Mouse (Mus musculus) lung, postnatal 14 days (tissue): Measurements from ENCODE around the gene Hipk3.

Experiments used
- DNase-seq: peaks from one replicate; pipeline ENCODE4 v3.0.0; 2021

Hipk3 gene

DNA sequence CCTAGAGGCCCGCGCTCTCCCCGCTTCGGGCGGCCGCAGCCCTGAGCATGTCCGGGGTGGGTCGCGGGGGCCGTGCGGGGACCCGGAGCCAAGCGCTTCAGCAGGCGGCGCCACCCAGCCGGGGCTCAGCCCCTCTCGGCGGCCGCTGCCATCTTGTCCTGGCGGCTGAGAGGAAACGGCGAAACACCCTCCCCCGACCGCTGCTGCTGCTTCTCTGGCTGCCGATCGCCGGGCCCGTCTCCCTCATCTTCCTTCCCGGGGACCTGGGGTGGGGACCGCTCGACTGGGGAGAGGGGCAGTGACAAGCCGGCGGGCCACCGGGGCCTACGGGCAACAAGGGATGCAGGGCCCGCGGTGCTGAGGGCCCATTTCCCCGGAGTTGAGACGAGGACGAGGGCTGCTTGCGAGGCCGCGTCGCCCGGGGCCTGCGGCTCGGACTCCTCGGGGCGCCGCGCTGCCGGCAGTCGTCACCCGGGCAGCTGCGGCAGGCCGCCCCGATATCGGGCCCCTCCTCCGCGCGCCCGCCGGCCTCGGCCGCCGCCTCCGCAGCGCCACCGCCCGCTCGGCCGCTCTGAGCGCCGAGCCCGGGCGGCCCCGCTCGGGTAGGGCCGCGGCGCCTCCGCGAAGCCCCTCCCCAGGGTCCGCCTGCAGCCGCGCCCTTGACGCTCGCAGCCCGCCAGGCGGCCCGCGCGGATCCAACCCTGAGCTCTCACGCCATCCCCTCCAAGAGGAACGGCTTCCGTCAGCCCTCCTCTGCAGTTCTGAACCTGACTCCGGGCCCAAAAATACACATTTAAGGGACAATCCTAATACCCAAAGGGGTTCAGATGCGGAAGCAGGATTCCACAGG, at the start of gene Hipk3:
Hipk3 (minus strand) TSS at position 496 of the 850 bp plus-strand sequence.
- DNase-seq, result peak; percentile 86

DNA sequence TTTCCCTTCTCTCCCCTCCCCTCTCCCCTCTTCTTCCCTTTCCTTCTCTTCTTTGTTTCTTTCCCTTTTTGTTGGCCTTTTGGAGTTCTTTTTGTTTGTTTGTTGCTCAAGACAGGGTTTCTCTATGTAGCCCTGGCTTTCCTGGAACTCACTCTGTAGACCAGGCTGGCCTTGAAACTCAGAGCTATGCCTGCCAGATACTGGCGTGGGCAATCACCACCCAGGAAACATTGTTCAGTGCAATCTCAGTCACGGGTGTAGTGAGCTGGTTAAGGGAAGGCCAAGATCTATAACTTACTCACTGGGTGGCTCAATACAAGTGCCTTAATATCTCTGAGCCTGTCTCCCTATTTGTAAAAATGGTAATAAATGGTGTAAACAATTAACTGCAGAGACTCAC, 46.0 kb upstream of the Hipk3 start:
- no peak for DNase-seq

DNA sequence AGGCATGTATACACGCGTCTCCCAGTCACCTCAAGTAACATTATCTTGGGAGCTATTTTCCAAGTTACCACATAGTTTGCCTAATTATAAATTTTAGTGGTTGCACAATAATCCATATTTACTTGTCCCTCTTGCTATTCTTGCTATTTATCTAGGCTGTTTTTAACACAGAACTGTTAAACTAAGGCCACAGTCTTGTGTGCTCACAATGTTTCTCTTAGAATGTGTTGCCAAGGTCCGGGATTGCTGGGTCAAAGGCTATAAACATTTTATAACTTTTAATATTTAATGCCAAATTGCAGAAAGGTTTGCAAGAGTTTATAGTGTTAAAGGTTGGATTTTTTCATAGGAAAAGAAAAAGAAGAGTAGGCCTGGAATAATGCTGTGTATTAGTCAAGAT, 40.5 kb upstream of the Hipk3 start:
- DNase-seq, result no peak

DNA sequence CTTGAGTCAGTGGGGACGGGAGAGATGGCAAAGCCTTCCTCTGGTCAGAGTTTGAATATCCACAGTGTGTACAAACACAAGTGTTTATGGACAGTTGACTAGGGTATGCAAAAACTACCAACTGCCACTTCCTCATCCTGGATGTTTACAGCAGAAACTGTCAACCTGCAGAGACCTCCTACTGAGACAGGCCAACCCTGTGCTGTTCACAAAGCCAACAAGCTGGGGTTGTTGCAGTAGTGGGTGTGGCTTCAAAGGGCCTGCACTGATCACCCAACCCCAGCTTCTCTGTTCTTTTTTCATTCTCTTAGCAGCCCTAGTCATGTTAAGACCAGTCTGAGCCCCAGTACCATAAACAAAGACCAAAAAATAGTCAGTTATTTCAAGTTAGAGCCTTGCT, 38.3 kb upstream of the Hipk3 start:
- DNase-seq, result no peak

DNA sequence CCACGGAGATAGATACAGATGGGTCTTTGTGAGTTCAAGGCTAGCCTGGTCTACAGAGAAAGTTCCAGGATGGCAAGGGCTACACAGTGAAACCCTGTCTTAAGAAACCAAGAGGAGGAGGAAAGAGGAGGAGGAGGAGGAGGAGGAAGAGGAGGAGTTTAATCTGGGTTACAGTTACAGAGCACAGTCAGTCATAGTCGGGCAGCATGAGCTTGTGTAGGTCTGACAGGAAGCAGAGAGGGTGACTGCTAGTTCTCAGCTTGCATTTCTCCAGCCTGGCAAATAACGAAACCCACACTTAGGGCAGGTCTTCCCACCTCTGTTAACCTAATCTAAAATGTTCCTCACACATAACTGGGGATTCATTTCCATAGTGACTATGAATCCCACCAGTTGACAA, 32.3 kb upstream of the Hipk3 start:
- DNase-seq, result no peak

DNA sequence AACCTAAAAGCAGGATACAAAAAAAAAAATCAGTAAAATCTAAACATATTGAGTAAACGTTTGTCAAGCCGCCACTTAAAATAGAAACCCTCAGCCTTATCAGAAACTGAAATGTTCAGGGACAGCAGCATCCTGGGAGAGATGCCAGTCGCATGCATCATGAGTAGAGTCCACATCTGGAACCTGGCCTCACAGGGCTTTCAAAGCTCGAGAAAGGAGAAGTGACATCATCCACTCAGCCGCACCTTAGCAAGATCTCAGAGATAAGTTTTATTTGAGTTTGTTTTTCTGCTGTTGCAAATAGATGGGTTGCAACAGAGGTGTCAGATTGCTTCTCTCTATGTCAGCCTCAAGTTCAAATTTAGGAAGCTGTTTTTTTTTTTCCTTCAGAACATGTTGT, 31.3 kb upstream of the Hipk3 start:
- DNase-seq, result peak; percentile 54

DNA sequence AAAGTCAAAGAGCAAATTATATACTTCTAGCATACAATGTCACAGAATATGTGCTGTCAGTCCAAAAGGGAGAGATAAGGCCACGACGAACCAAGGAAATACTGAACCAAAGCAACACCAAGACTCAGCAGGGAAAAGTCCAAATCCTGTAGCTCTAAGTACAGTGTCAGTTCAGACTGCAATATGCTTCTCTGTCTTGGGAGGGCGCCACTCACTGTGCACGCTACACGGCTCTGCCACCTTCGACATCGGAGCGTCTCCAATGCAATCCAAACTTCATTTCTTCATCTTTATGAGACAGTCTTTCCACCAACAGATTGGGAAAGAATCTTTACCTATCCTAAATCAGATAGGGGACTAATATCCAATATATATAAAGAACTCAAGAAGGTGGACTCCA, 17.4 kb upstream of the Hipk3 start:
- DNase-seq, result no peak

DNA sequence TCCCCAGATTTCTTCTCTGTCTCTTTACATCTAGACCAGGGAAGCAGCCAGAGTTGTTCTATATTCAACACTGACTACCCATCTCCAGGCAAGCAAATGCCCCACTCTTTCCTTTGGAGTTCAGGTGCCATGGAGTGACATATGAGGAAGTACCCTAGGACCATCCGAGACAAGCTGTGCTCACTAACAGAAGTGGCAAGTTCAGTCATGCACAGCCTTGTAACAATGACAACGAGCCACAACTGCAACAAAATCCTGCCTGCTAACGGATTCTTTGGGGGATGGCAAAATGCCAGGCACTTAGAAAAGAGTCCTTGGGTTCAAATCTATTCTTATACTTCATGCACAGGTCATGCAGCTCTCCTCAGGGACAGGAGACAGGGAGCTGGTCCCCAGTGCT, 8.1 kb upstream of the Hipk3 start:
- no peak for DNase-seq

DNA sequence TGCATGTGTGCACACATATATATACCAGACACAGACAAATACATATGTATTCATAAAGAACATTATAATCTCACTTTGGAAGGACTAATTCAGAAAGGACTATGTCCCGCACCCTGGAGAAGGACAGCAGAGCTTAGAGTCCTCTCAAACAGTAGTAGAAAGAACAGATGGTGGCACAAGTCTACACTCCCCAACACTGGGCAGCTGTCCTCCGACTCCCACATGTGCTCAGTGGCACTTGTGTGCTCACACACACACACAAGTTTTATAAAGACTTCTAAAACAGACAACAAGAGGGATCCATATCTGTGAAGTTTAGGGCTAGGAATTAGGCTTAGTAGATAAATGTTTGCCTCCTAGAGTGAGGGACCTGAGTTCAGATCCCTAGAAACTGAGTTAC, 6.8 kb upstream of the Hipk3 start:
- DNase-seq, result no peak

DNA sequence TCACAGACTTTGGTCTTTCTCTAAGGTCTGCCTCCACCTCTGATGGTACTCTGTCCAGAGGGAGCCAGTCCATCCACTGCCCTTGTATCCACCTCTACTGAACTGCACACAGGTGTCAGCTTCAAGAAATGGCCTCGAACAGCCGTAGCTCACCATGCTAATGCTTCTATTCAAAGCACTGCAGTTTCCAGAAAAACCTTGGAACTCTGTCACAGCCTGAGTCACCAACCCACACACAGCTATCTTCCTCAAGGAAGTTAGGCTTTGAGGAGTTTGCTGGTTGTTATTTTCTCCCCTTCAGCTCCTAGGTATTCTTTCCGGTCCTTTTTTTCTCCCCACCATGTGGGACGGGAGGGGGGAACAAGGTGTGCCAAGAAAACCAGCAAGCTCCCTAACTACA, 3.5 kb upstream of the Hipk3 start:
- no peak for DNase-seq

DNA sequence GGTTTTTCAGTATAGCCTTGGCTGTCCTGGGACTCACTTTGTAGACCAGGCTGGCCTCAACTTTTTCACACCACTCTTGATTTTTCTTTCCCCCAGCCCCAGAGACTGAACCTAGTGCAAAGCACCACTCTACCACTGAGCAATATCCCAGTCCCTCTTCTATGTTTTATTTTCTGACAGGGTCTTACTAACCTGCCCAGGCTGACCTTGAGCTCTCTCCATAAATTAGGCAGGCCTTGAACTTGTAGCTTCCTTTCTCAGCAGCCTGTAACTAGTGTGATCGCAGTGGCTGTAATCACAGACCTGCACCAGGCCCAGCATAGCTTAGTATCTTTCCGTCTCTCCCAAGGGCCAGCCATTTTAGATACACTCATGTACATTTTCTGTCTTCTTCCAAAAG, 3.0 kb upstream of the Hipk3 start:
- DNase-seq, result no peak

DNA sequence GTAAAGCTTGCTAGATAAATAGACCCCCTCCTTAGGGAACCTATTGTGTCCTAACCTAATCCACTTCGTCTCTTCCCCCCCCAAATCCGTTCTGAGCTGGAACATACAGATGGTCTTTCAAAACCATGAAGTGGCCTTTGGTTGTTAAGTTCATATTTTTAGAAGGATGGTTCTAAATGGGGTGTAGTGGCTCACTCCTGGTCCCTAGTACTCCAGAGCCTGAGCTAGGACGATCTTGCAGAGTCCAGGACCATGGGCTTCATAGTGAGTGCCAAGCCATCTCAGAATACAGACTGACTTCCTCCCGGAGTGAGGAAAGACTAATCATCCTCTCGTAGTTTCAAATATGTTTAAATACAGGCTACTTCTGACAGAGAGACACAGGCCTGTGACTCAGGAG, 2.0 kb upstream of the Hipk3 start:
- DNase-seq, result no peak

DNA sequence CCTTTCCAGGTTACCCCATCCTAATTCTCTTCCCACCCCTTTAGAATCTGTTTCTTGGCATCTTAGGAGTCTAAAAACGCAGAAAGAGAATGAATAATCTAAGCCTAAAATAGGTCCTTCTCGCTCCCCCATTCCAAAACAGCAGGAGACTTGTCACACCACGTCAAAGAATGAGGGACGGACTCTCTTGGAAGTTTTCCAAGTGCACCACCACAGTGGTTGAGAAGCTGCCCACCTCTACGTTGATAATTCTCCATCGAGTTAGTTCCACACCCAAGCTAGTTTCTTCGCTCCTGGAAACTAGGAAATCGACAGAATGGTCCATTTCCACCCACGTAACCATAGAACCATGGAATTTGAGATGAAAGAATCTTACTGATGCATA, 547 bp upstream of the Hipk3 start:
- DNase-seq, result peak; percentile 20

DNA sequence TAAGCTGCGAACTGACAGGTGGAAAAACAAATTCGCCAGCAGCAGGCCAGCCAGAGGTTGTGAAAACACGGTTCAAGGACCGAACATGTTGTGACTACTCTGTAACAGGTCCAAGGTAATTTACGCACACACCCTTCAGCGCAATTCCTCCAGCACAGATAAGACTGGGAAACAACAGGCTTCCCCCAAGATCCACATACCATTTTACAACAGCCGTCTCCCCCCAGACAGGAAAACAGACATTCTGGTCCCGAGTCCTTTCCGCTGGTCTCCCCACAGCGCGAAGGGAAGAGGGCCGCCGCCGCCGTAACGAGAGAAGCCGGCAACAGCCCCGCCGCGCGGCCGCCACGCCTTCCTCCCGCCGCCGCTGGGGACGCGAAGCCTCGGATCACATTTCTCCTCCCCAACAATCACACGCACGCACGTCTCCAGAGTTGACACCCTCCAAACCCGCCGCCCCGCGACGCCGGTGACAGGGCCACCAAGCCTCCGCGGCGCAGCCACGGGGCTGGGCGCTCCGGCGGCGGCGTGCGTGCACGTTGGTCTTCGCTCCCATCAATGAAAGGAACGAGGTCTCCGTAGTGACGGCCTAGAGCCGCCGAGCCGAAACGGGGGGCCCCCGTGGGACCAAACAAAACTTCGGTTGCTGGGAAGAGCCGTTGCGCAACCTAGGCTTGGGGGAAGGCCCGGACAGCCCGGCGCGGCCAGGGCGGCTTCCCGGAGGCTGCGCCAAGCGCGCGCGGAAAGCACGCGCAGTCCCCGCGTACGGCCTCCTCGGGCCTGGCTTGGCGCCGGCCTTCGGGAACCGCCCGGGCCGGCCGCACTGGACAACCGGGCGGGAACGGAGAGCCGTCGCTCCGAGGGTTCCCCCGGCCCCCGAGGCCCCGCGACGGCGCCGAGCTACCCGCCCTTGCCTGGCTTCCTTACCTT, 960 bp downstream of the Hipk3 start:
- DNase-seq, result peak; percentile 80

DNA sequence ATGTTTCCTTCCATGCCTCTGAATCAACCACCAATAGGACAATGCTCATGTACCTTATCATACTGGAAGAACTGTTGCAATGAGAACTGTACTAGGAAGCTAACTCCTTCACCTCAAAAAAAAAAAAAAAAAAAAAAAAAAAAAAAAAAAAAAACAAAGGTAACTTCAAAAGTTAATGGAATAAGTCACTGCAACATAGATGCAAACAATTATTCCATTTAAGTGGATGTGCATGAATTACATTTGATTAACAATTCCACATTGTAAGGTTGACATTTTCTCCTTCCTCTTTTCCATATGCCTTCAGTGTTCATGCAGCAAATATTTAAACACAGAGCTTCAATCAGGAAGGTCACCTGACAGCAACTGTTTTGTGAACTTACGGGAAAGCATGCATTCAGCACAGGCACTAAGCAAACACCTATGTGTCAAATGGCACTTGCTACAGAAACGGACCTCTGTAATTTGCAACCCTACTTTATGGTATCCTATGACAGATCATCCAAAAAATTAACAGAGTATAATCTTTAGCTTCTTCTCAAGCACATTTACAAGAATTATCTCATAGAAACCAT, 2.9 kb downstream of the Hipk3 start:
- DNase-seq, result no peak

DNA sequence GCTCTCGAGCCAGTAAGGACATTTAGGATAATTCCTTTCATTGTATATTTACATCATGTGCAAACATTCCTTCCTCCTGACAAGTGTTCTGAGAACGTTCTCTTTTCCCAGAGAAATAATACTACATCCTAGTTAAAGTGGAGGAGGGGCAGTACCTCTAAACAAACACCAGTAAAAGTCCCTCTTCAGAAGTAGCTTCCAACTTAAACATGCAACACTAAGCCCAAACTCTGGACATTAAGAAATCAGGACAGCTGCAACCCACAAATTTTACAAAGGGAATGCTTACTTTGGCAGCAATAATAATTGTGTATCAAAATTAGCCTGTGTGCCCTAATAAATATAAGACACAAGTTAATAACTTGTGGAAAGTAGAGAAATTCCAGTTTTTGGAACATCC, 3.5 kb downstream of the Hipk3 start:
- DNase-seq, result no peak

DNA sequence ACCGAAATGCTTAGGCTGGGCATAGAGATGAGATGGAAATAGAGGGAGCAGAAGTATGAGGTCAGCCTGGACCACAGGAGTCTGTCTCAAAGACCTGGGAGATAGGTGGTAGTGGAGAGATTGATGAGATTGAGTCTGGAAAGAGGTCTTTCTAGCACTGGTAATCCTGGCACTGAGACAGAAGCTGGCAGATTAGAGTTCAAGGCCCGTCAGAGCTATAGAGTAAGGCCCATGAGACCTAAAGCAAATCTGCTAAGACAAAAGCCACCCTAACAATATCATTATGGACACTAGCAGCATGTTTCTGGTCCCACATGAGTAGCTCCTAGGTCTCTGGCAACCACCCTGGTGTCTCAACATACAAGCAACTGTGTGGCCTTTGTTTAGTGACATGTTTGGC, 4.4 kb downstream of the Hipk3 start:
- no peak for DNase-seq

DNA sequence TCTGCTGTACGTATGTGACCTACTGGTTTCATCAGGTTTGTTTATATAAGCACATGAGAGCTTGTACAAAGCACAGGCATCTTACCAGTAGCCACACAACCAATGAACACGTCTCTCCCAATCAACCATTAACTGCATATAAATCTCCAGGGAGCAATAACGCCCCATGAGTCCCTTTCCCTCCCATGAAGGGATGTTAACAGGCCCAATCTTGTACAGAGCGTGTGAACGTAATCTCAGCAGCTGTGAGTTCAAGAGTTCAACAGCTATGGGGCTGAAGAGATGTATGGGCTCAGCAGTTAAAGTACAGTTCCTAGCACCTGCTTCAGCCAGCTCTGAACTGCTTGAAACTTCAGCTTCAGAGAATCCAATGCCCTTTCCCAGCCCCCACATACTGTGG, 9.8 kb downstream of the Hipk3 start:
- no peak for DNase-seq

DNA sequence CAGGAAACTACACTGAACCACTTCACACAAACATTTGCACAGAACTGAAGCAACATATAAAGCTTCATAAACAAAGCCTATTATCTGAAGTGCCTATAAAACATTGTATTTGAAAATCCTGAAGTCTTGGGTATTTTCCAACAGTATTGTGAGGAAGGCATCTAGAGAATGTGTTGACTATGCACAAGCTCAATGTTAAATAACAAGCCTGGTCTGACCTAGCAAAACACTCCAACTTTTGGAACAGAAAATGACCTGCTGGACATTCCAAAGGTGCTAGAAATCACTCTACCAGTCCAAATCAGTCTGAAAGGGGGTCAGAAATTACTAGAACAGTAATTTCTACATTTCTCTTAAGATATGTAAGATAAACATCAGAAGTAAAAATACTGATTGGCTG, 12.1 kb downstream of the Hipk3 start:
- no peak for DNase-seq

DNA sequence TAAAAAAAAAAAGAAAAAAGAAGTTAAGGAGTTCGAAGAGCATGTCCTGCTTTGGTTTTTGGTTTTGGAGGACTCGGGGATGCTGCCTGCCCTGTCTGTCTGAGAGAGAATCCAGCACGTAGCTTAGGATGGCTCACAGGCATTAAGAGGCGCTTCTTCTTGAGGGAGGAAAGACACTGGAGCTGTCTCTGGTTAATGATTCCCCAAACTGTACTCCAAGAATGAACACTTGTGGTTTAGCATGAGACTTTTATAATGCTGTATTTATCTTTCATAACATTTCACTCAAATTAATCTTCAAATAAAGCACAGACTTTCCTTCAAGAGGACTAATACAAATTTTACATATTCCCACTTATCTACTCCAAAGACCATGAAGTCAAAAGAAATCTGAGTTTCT, 15.2 kb downstream of the Hipk3 start:
- DNase-seq, result no peak

DNA sequence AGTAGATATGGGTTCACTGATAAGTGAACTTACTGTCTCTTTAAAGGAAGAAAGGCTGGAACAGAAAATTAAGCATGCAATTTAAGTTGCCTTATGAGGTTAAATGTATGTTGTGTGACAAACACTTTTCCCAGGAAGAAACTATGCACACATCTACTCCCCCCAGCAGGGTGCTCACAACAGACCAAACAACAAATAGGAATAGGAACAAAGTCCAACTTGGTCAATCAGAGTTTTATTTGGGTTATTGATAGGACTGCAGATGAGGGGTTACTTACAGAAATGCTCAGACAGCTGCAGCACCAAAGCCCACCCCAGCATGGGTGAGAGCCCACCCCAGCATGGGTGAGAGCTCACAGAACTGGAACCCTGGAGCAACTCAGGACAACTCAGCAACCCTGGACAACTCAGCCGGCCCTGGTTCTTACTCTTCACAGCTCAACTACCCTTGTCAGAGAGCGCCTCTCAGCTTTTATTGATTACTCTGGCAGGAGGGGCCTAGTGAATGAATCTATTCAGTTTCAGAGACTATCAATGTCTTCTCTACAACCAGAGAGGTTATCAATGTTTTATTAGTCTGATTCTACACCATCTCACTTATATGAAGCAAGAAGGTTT, 16.7 kb downstream of the Hipk3 start:
- DNase-seq, result no peak

DNA sequence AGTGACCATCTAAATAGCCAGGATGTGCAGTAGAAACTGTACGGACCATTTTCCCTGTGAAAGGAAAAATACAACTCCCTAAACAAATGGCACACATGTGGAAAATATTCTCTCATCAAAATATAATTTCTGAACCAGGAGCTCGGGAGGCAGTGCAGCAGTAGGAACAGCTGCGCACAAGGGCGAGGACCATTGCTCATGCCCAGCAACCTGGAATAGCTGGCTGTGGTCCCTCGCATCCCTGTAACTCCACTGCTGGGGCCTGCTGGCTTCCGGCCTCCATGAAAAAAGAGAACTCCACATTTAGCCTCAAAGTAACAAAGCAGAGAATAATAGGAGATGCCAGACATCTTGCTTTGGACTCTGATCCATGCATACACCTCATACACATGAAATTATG, 22.2 kb downstream of the Hipk3 start:
- DNase-seq, result no peak

DNA sequence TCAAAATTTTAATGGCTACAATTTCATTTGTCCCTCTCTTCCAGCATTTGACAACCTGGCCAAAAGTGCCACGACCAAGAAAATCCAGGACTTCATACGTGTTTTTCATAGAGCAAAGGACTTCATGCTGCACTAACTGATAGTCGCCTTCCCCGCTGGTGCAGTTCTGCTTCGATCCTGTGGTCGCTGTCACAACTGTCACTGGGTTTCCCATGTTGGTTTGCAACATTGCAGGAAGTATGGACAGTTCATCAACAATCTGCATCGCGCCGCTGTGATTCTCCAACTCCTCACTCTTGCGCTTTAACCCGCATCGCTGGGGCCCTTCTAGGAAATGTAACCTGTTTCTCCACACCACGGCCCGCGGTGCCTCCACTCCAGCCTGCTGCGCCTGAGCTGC, 23.1 kb downstream of the Hipk3 start:
- no peak for DNase-seq
